Mouse (Mus musculus): Measurements from ENCODE around the gene Cd164l2.

Gene Cd164l2

GRCm38 (mm10) chr4:133189396-133189795 is 22.5 kb upstream of the Cd164l2 start:
- DNase-seq (ENCODE audit: extremely low spot score, low read depth, low spot score): no peak

GRCm38 (mm10) chr4:133194482-133194881 is 17.4 kb upstream of the Cd164l2 start:
- DNase-seq (ENCODE audit: extremely low spot score, low read depth, low spot score): no peak

- no peak for DNase-seq (ENCODE audit: extremely low spot score, low read depth, low spot score)
These were observed 16.9 kb upstream of the Cd164l2 start for GRCm38 (mm10) chr4:133195014-133195413.

GRCm38 (mm10) chr4:133196136-133196535 is 15.8 kb upstream of the Cd164l2 start:
- no peak for DNase-seq (ENCODE audit: extremely low spot score, low read depth, low spot score)

- no peak for DNase-seq (ENCODE audit: extremely low spot score, low read depth, low spot score)
These were observed 15.1 kb upstream of the Cd164l2 start for GRCm38 (mm10) chr4:133196852-133197251.

GRCm38 (mm10) chr4:133197355-133197754 is 14.6 kb upstream of the Cd164l2 start:
- DNase-seq (ENCODE audit: extremely low spot score, low read depth, low spot score): no peak

GRCm38 (mm10) chr4:133197801-133198286 is 14.1 kb upstream of the Cd164l2 start:
- DNase-seq (ENCODE audit: extremely low spot score, low read depth, low spot score): no peak

GRCm38 (mm10) chr4:133198337-133199180 is 13.4 kb upstream of the Cd164l2 start:
- DNase-seq (ENCODE audit: extremely low spot score, low read depth, low spot score): no peak

- no peak for DNase-seq (ENCODE audit: extremely low spot score, low read depth, low spot score)
These were observed 12.2 kb upstream of the Cd164l2 start for GRCm38 (mm10) chr4:133199743-133200142.

- DNase-seq (ENCODE audit: extremely low spot score, low read depth, low spot score): no peak
These were observed 11.6 kb upstream of the Cd164l2 start for GRCm38 (mm10) chr4:133200343-133200742.

GRCm38 (mm10) chr4:133201006-133201771 is 10.7 kb upstream of the Cd164l2 start:
- no peak for DNase-seq (ENCODE audit: extremely low spot score, low read depth, low spot score)

- no peak for DNase-seq (ENCODE audit: extremely low spot score, low read depth, low spot score)
These were observed 9.7 kb upstream of the Cd164l2 start for GRCm38 (mm10) chr4:133202254-133202653.

- DNase-seq (ENCODE audit: extremely low spot score, low read depth, low spot score): no peak
These were observed 8.3 kb upstream of the Cd164l2 start for GRCm38 (mm10) chr4:133203591-133203990.

- no peak for DNase-seq (ENCODE audit: extremely low spot score, low read depth, low spot score)
These were observed 7.6 kb upstream of the Cd164l2 start for GRCm38 (mm10) chr4:133204379-133204778.

- no peak for DNase-seq (ENCODE audit: extremely low spot score, low read depth, low spot score)
These were observed 2.6 kb upstream of the Cd164l2 start for GRCm38 (mm10) chr4:133209366-133209765.

GRCm38 (mm10) chr4:133210023-133210787 is 1.7 kb upstream of the Cd164l2 start:
- no peak for DNase-seq (ENCODE audit: extremely low spot score, low read depth, low spot score)

GRCm38 (mm10) chr4:133210788-133211390 is 1.0 kb upstream of the Cd164l2 start:
- DNase-seq (ENCODE audit: extremely low spot score, low read depth, low spot score): no peak

GRCm38 (mm10) chr4:133212562-133213267 is 784 bp downstream of the Cd164l2 start:
- no peak for DNase-seq (ENCODE audit: extremely low spot score, low read depth, low spot score)

- DNase-seq (ENCODE audit: extremely low spot score, low read depth, low spot score): no peak
These were observed 1.3 kb downstream of the Cd164l2 start for GRCm38 (mm10) chr4:133213268-133213590.

- DNase-seq (ENCODE audit: extremely low spot score, low read depth, low spot score): no peak
These were observed 1.7 kb downstream of the Cd164l2 start for GRCm38 (mm10) chr4:133213661-133214060.
